Mouse (Mus musculus) embryonic fibroblast, embryonic 13.5 days (primary cell): ENCODE results near the gene Rbm28.

Experiments
- CTCF ChIP-seq: IDR thresholded peaks from 2 replicates; pipeline ENCODE4 v1.5.1; 2011; ENCODE audit warnings: mild to moderate bottlenecking, control low read depth, low read length, moderate library complexity, borderline replicate concordance; ENCODE audit not compliant: insufficient read depth
- POLR2A ChIP-seq: IDR thresholded peaks from 2 replicates; pipeline ENCODE4 v1.6.1; 2011; ENCODE audit warnings: low read depth, mild to moderate bottlenecking, control low read depth, low read length, moderate library complexity

DNA sequence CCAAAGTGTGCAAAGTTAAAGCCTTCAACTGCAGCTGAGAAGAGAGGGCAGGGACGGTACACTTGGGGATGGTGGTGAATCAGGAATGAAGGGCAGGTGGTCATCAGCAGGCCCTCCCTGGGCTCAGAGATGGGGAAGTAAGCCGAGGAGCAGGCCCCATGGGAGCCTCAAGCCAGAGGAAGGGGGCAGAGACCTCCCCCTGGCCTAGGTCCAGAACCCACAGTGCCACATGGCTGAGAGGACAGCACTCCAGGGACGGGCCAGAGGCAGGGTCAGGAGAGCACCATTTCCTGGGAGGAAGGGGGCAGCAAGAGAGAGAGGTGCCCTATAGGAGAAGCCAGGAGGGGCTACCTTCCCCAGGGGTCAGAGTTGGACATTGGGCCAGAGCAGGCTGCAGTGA is 35.7 kb upstream of the Rbm28 start:
- TF ChIP-seq CTCF (no peak), POLR2A (no peak)
